Mouse (Mus musculus): Measurements from ENCODE around the gene Map2k2. TPM values are rescaled to one million over a fixed set of nuclear protein-coding genes. Genes with fewer than 3 reads are reported as not detected.
"Not testable (repeated sequence)": the region's sequence is repeated elsewhere in the genome, so short reads cannot be mapped to it uniquely, and the experiment has no call there.

Map2k2 gene
- polyA plus RNA-seq, 1 experiment from 2014 or later, result 258 TPM

- Histone ChIP-seq H3K4me3 (no peak overlapping the region), H3K27me3 (replicated peaks) (no peaks in the 10 kb centered on the region), H3K27ac (no peak overlapping the region), H3K9ac (no peak overlapping the region), H3K9me3 (no peaks in the 10 kb centered on the region), H3K4me2 (no peak overlapping the region), H3K4me1 (no peaks in the 10 kb centered on the region), H3K36me3 (replicated peaks) (peaks cover 49% of the 10 kb centered on the region)
- WGBS, result 90% methylated on average over 12 of the region's 12 CpGs
- ATAC-seq (replicated peaks), result no peak
Measured at GRCm38 (mm10) chr10:81154313-81154712, 48.6 kb downstream of the Map2k2 start.

GRCm38 (mm10) chr10:81154736-81155135, 49.0 kb downstream of the Map2k2 start:
- no peak overlapping the region for H3K4me2 ChIP-seq
- peaks cover 49% of the 10 kb centered on the region for H3K36me3 ChIP-seq (replicated peaks)
- no peaks in the 10 kb centered on the region for H3K9me3 ChIP-seq
- no peaks in the 10 kb centered on the region for H3K4me1 ChIP-seq
- H3K9ac ChIP-seq, result no peak overlapping the region
- H3K4me3 ChIP-seq, result no peak overlapping the region
- H3K27me3 ChIP-seq (replicated peaks), result no peaks in the 10 kb centered on the region
- ATAC-seq (replicated peaks), result no peak
- no peak overlapping the region for H3K27ac ChIP-seq
- 85% methylated on average over 6 of the region's 6 CpGs for WGBS

GRCm38 (mm10) chr10:81161602-81162317, 56.0 kb downstream of the Map2k2 start:
- Histone ChIP-seq H3K27me3 (replicated peaks) (no peaks in the 10 kb centered on the region), H3K4me2 (no peak overlapping the region), H3K4me3 (no peak overlapping the region), H3K9ac (no peak overlapping the region), H3K36me3 (replicated peaks) (peaks cover 25% of the 10 kb centered on the region), H3K9me3 (no peaks in the 10 kb centered on the region), H3K27ac (no peak overlapping the region), H3K4me1 (peaks cover 22% of the 10 kb centered on the region)
- whole genome bisulfite sequencing, result 96% methylated on average over 8 of the region's 8 CpGs
- ATAC-seq (replicated peaks), result no peak

GRCm38 (mm10) chr10:81162318-81162652, 56.6 kb downstream of the Map2k2 start:
- Histone ChIP-seq H3K4me1 (peaks cover 26% of the 10 kb centered on the region), H3K4me2 (no peak overlapping the region), H3K27me3 (replicated peaks) (no peaks in the 10 kb centered on the region), H3K27ac (no peak overlapping the region), H3K4me3 (no peak overlapping the region), H3K9ac (no peak overlapping the region), H3K9me3 (no peaks in the 10 kb centered on the region), H3K36me3 (replicated peaks) (peaks cover 19% of the 10 kb centered on the region; the same call in 1 of the 2 replicates)
- ATAC-seq (replicated peaks), result no peak
- 75% methylated on average over 2 of the region's 2 CpGs for WGBS

GRCm38 (mm10) chr10:81165118-81165517, 59.4 kb downstream of the Map2k2 start:
- H3K36me3 ChIP-seq (replicated peaks), result 0 out of 2 replicates have a peak, but pooled peaks cover 11% of the 10 kb centered on the region
- no peak for ATAC-seq (replicated peaks)
- WGBS, result 94% methylated on average over 8 of the region's 8 CpGs
- H3K4me2 ChIP-seq, result no peak overlapping the region
- H3K4me3 ChIP-seq, result no peak overlapping the region
- H3K9ac ChIP-seq, result no peak overlapping the region
- H3K27me3 ChIP-seq (replicated peaks), result no peaks in the 10 kb centered on the region
- no peak overlapping the region for H3K27ac ChIP-seq
- peaks cover 34% of the 10 kb centered on the region for H3K4me1 ChIP-seq
- H3K9me3 ChIP-seq, result no peaks in the 10 kb centered on the region

- Histone ChIP-seq H3K9me3 (no peaks in the 10 kb centered on the region), H3K4me2 (peak within 1 kb of the TSS; percentile 75), H3K9ac (peak within 1 kb of the TSS; percentile 70), H3K27me3 (replicated peaks) (no peaks in the 10 kb centered on the region), H3K4me3 (peak within 1 kb of the TSS; percentile 70), H3K27ac (peak within 1 kb of the TSS; percentile 74), H3K4me1 (peaks cover 29% of the 10 kb centered on the region), H3K36me3 (replicated peaks) (no peaks in the 10 kb centered on the region)
- ATAC-seq (replicated peaks), result peak; percentile 88
- 0% methylated on average over 46 of the region's 64 CpGs for WGBS
Measured at GRCm38 (mm10) chr10:81167200-81168086, 61.7 kb downstream of the Map2k2 start, which contains the start of gene Pias4. Gene Pias4 (minus strand): TSS chr10:81167923.

GRCm38 (mm10) chr10:81168087-81168431, 62.3 kb downstream of the Map2k2 start:
- Histone ChIP-seq H3K4me2 (peak overlapping the region; percentile 71), H3K27ac (peak overlapping the region; percentile 74), H3K4me3 (peak overlapping the region; percentile 70), H3K9me3 (no peaks in the 10 kb centered on the region), H3K9ac (peak overlapping the region; percentile 51; the same call in 1 of the 2 replicates), H3K27me3 (replicated peaks) (no peaks in the 10 kb centered on the region), H3K4me1 (peaks cover 33% of the 10 kb centered on the region), H3K36me3 (replicated peaks) (no peaks in the 10 kb centered on the region)
- WGBS, result 3% methylated on average over 5 of the region's 5 CpGs
- peak; percentile 73 for ATAC-seq (replicated peaks)

- H3K27me3 ChIP-seq (replicated peaks), result no peaks in the 10 kb centered on the region
- peak overlapping the region; percentile 70 for H3K4me3 ChIP-seq
- peak overlapping the region; percentile 71 for H3K4me2 ChIP-seq
- H3K36me3 ChIP-seq (replicated peaks), result no peaks in the 10 kb centered on the region
- WGBS, result 2% methylated on average over 29 of the region's 29 CpGs
- H3K27ac ChIP-seq, result peak overlapping the region; percentile 74
- ATAC-seq (replicated peaks), result peak; percentile 25; the same call in 1 of the 2 replicates
- H3K4me1 ChIP-seq, result peaks cover 39% of the 10 kb centered on the region
- H3K9ac ChIP-seq, result peak overlapping the region; percentile 51
- no peaks in the 10 kb centered on the region for H3K9me3 ChIP-seq
Measured at GRCm38 (mm10) chr10:81168521-81169244, 63.0 kb downstream of the Map2k2 start.

- not testable (repeated sequence) for H3K9ac ChIP-seq
Measured at GRCm38 (mm10) chr10:81169411-81169900, 63.7 kb downstream of the Map2k2 start.

GRCm38 (mm10) chr10:81173132-81173531, 67.4 kb downstream of the Map2k2 start:
- Histone ChIP-seq H3K4me3 (peak overlapping the region; percentile 21), H3K27ac (peak overlapping the region; percentile 94), H3K9ac (peak overlapping the region; percentile 43), H3K4me1 (peaks cover 53% of the 10 kb centered on the region), H3K36me3 (replicated peaks) (peaks cover 7% of the 10 kb centered on the region; the same call in 1 of the 2 replicates), H3K4me2 (peak overlapping the region; percentile 53), H3K27me3 (replicated peaks) (no peaks in the 10 kb centered on the region), H3K9me3 (no peaks in the 10 kb centered on the region)
- ATAC-seq (replicated peaks), result 0 out of 2 replicates have a peak, but pooled peaks have one; percentile 8
- WGBS, result 2% methylated on average over 21 of the region's 21 CpGs

More at GRCm38 (mm10) chr10:81169411-81169900, 63.7 kb downstream of the Map2k2 start:
- H3K9me3 ChIP-seq; H3K36me3 ChIP-seq (replicated peaks); H3K4me3 ChIP-seq; H3K27me3 ChIP-seq (replicated peaks); ATAC-seq (replicated peaks); H3K27ac ChIP-seq: not testable (repeated sequence)
- 45% methylated on average over 7 of the region's 14 CpGs for WGBS
- peak overlapping the region; percentile 71; the same call in 1 of the 2 replicates for H3K4me2 ChIP-seq
- H3K4me1 ChIP-seq, result peaks cover 47% of the 10 kb centered on the region

GRCm38 (mm10) chr10:81174617-81175344, 69.1 kb downstream of the Map2k2 start:
- Histone ChIP-seq H3K4me2 (peak overlapping the region; percentile 91), H3K36me3 (replicated peaks) (peaks cover 23% of the 10 kb centered on the region), H3K9me3 (no peaks in the 10 kb centered on the region), H3K4me3 (peak overlapping the region; percentile 37), H3K27me3 (replicated peaks) (no peaks in the 10 kb centered on the region), H3K9ac (peak overlapping the region; percentile 45), H3K4me1 (peaks cover 52% of the 10 kb centered on the region), H3K27ac (peak overlapping the region; percentile 94)
- ATAC-seq (replicated peaks), result peak; percentile 62
- WGBS, result under 1% methylated on average over 29 of the region's 29 CpGs
